Mouse (Mus musculus) frontal cortex, adult 2 months (tissue): ENCODE data around the gene Kri1. TPM values are rescaled to one million over a fixed set of nuclear protein-coding genes. Genes with fewer than 3 reads are reported as not detected.
"Not testable (repeated sequence)": the region's sequence is repeated elsewhere in the genome, so short reads cannot be mapped to it uniquely, and the experiment has no call there.

Experiments used
- DNase-seq, 2 experiments: peaks; one replicate each; pipeline ENCODE4 v3.0.0; 2022; ENCODE audit warnings: low spot score in 1 of 2; ENCODE audit errors: extremely low spot score in 1 of 2
- polyA plus RNA-seq: library from polyadenylated mRNA; depleted of rRNA; stranded (reverse); fragments of >200 nt; gene quantifications from 2 replicates; pipeline ENCODE4 v1.2.3, GENCODE M21; 2012

The Kri1 gene
- polyA plus RNA-seq, 1 experiment, result 44.6 TPM

GRCm38 (mm10) chr9:21316696-21317095 is 28.9 kb upstream of the Kri1 start:
- DNase-seq, result no peak

- DNase-seq, result no peak
These were observed 27.7 kb upstream of the Kri1 start for GRCm38 (mm10) chr9:21315421-21315820.

- DNase-seq, result no peak
These were observed 26.8 kb upstream of the Kri1 start for GRCm38 (mm10) chr9:21314367-21315140.

- DNase-seq, result peak in 1 of 2 experiments; percentile 87
These were observed 25.6 kb upstream of the Kri1 start for GRCm38 (mm10) chr9:21313394-21313793.

GRCm38 (mm10) chr9:21312134-21312533 is 24.4 kb upstream of the Kri1 start, which contains the start of gene Ap1m2:
Gene Ap1m2, minus strand, starts transcription at chr9:21312337.
- DNase-seq, result no peak

GRCm38 (mm10) chr9:21311695-21312094 is 23.9 kb upstream of the Kri1 start:
- no peak for DNase-seq

- DNase-seq, result no peak
These were observed 21.5 kb upstream of the Kri1 start for GRCm38 (mm10) chr9:21309150-21309741.

GRCm38 (mm10) chr9:21305065-21305464 is 17.3 kb upstream of the Kri1 start:
- DNase-seq, result no peak

- no peak for DNase-seq
These were observed 11.2 kb upstream of the Kri1 start for GRCm38 (mm10) chr9:21299014-21299413.

- no peak for DNase-seq
These were observed 4.5 kb upstream of the Kri1 start for GRCm38 (mm10) chr9:21292271-21292670.

- DNase-seq, result not testable (repeated sequence)
These were observed 4.1 kb upstream of the Kri1 start for GRCm38 (mm10) chr9:21291868-21292267.

- peak; percentile 99 to 100 for DNase-seq
These were observed 3.4 kb upstream of the Kri1 start, which contains the start of gene Cdkn2d for GRCm38 (mm10) chr9:21291022-21291787. Gene Cdkn2d, minus strand, starts transcription at chr9:21291407.

- DNase-seq, result no peak
These were observed 2.8 kb upstream of the Kri1 start for GRCm38 (mm10) chr9:21290589-21290988.

GRCm38 (mm10) chr9:21289337-21289671 is 1.5 kb upstream of the Kri1 start:
- no peak for DNase-seq

- no peak for DNase-seq
These were observed 901 bp upstream of the Kri1 start for GRCm38 (mm10) chr9:21288404-21289336.

GRCm38 (mm10) chr9:21286753-21287152 is 1.0 kb downstream of the Kri1 start:
- DNase-seq, result no peak

GRCm38 (mm10) chr9:21283994-21284393 is 3.8 kb downstream of the Kri1 start:
- no peak for DNase-seq

GRCm38 (mm10) chr9:21283591-21283990 is 4.2 kb downstream of the Kri1 start:
- DNase-seq, result no peak

GRCm38 (mm10) chr9:21277776-21278175 is 10.0 kb downstream of the Kri1 start:
- no peak for DNase-seq

- no peak for DNase-seq
These were observed 11.5 kb downstream of the Kri1 start for GRCm38 (mm10) chr9:21276307-21276706.
